Mouse (Mus musculus) cortical plate, adult 2 months (tissue): Measurements from ENCODE around the gene Slc44a2.

ENCODE experiments used
- CTCF ChIP-seq: fragments of 200-500 bp; IDR thresholded peaks from 2 replicates; pipeline ENCODE4 v1.5.1; 2011; ENCODE audit warnings: mild to moderate bottlenecking, control low read depth, low read length; ENCODE audit not compliant: insufficient read depth; ENCODE audit errors: extremely low read depth
- POLR2A ChIP-seq: fragments of 200-500 bp; IDR thresholded peaks from 2 replicates; pipeline ENCODE4 v1.6.1; 2011; ENCODE audit warnings: mild to moderate bottlenecking, low read length, control low read depth; ENCODE audit not compliant: insufficient read depth; ENCODE audit errors: extremely low read depth

DNA sequence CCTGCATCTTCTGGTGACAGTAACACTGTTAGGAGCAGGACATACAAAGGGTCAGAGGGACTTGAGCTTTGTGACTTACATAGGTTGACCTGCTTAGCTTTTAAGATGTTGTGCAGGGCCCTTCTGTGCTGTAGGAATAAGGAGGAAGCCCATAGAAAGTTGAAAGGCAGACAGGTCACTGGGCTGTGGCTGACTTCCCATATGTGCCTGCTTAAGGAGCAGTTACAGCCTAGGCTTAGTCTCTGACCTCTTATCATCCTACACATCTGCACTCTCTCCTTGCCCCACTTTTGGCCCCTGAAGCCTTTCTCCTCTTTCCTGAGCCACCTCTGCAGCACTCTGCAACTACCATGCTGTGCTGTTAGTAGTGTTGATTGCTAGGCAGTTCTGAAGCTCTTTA, 63.5 kb downstream of the Slc44a2 start:
- TF ChIP-seq CTCF (no peak), POLR2A (no peak)
